Mouse (Mus musculus): ENCODE data around the gene Bloc1s5.

DNA sequence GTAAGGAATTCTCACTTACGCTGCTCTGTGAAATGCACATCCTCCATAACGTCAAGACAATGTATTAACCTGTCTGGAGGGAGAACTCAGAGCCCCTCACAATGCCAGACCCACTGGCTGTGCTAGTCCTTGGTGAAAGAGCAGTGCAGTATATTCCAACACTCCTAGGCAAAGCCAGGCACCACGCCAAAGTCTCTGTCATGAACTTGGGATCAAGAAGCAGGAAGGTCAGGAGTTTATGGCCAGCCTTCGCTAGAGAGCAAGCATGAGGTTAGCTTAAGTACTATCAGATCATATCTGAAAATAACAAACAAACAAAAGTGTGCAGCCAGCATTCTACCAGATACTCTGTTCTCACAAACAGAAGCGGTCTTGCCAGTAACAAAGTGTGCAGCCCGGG is 24.6 kb downstream of the Bloc1s5 start:
- TF ChIP-seq CTCF (IDR thresholded peaks at IDR 0.05; ENCODE audit: borderline replicate concordance, insufficient read depth, low read depth, low read length) (no peak), POLR2A (IDR thresholded peaks at IDR 0.05; ENCODE audit: borderline replicate concordance, insufficient read depth, low read length) (no peak)
